ENCODE assay signal across 24 mouse cellular contexts in genomic region chr13:89708151-89708927, GRCm38 (mm10). TPM values are rescaled to one million over a fixed set of nuclear protein-coding genes. Genes with fewer than 3 reads are reported as not detected.
DNase-seq lines count a peak whose midpoint lies in the region; ATAC-seq and TF ChIP-seq lines count a peak whose summit lies in the region.
"Had no signal": no experiment of that assay in that cellular context is flagged by ENCODE, and none has a peak within 500 bp of the region (broad histone marks: within the 10 kb centered on the region; RNA-seq: fewer than 3 reads in every experiment).

No protein-coding gene starts in this region.

- no peak overlapping the region for H3K4me3 ChIP-seq in lung, embryonic 14.5 days (ENCODE audit: low read depth, low read length)
- H3K4me3 ChIP-seq in lung, adult 2 months (replicated peaks; ENCODE audit: extremely low read depth, low read depth, low read length) = no peak overlapping the region
- H3K4me3 ChIP-seq in embryonic facial prominence, embryonic 14.5 days (ENCODE audit: low read depth, low read length) = no peak overlapping the region
- H3K4me3 ChIP-seq in limb, embryonic 13.5 days = no peak overlapping the region
- no peak overlapping the region for H3K4me3 ChIP-seq in hindbrain, postnatal 0 days (ENCODE audit: low read length)
- H3K4me3 ChIP-seq: forebrain, embryonic 10.5 days; gastrocnemius, adult 2 months; heart, embryonic 12.5 days; hindbrain, embryonic 12.5 days; megakaryocyte, embryonic 14.5 days; midbrain, embryonic 15.5 days; myocyte; neural tube, embryonic 15.5 days had no signal

- peaks cover 47% of the 10 kb centered on the region for H3K36me3 ChIP-seq in lung, embryonic 14.5 days (ENCODE audit: insufficient read depth)
- peaks cover 42% of the 10 kb centered on the region for H3K36me3 ChIP-seq in embryonic facial prominence, embryonic 14.5 days (ENCODE audit: control insufficient read depth, insufficient read depth, low read length)
- peaks cover 47% of the 10 kb centered on the region for H3K36me3 ChIP-seq in limb, embryonic 13.5 days
- peaks cover 25% of the 10 kb centered on the region; the same call in 1 of the 2 replicates for H3K36me3 ChIP-seq in hindbrain, postnatal 0 days (ENCODE audit: insufficient read depth, low read length)
- H3K36me3 ChIP-seq: G1E had no signal

- no peak overlapping the region for H3K4me2 ChIP-seq in lung, embryonic 14.5 days
- H3K4me2 ChIP-seq in embryonic facial prominence, embryonic 14.5 days (ENCODE audit: low read depth, low read length) = no peak overlapping the region
- H3K4me2 ChIP-seq in limb, embryonic 13.5 days (replicated peaks) = no peak overlapping the region
- H3K4me2 ChIP-seq in hindbrain, postnatal 0 days (ENCODE audit: low read depth, low read length) = no peak overlapping the region
- H3K4me2 ChIP-seq: heart, embryonic 12.5 days; hindbrain, embryonic 12.5 days; liver, embryonic 11.5 days; midbrain, embryonic 15.5 days; neural tube, embryonic 15.5 days had no signal

- H3K9ac ChIP-seq in lung, embryonic 14.5 days = no peak overlapping the region
- H3K9ac ChIP-seq in embryonic facial prominence, embryonic 14.5 days (ENCODE audit: low read depth, low read length) = no peak overlapping the region
- no peak overlapping the region for H3K9ac ChIP-seq in limb, embryonic 13.5 days
- H3K9ac ChIP-seq in hindbrain, postnatal 0 days (replicated peaks; ENCODE audit: low read length) = no peak overlapping the region
- H3K9ac ChIP-seq: heart, embryonic 12.5 days; hindbrain, embryonic 12.5 days; midbrain, embryonic 15.5 days; neural tube, embryonic 15.5 days had no signal

- no peaks in the 10 kb centered on the region for H3K27me3 ChIP-seq in lung, embryonic 14.5 days (ENCODE audit: insufficient read depth, low read length)
- no peaks in the 10 kb centered on the region for H3K27me3 ChIP-seq in embryonic facial prominence, embryonic 14.5 days (replicated peaks; ENCODE audit: control insufficient read depth, insufficient read depth, low read length)
- no peaks in the 10 kb centered on the region for H3K27me3 ChIP-seq in limb, embryonic 13.5 days
- no peaks in the 10 kb centered on the region for H3K27me3 ChIP-seq in hindbrain, postnatal 0 days (ENCODE audit: insufficient read depth, low read length)
- H3K27me3 ChIP-seq: heart, embryonic 12.5 days; hindbrain, embryonic 12.5 days; megakaryocyte, embryonic 14.5 days; midbrain, embryonic 15.5 days; neural tube, embryonic 15.5 days had no signal

- no peak overlapping the region; the same call in 1 of the 2 replicates for H3K27ac ChIP-seq in lung, embryonic 14.5 days (ENCODE audit: low read depth)
- H3K27ac ChIP-seq in embryonic facial prominence, embryonic 14.5 days (replicated peaks; ENCODE audit: low read depth, low read length) = peak overlapping the region; percentile 56
- peak overlapping the region; percentile 3; the same call in 1 of the 2 replicates for H3K27ac ChIP-seq in limb, embryonic 13.5 days
- H3K27ac ChIP-seq in hindbrain, postnatal 0 days = no peak overlapping the region
- H3K27ac ChIP-seq: forebrain, embryonic 10.5 days; gastrocnemius, adult 2 months; hindbrain, embryonic 12.5 days; midbrain, embryonic 15.5 days; neural tube, embryonic 15.5 days had no signal

- H3K9me3 ChIP-seq in lung, embryonic 14.5 days (ENCODE audit: low read depth, low read length) = no peaks in the 10 kb centered on the region
- no peaks in the 10 kb centered on the region for H3K9me3 ChIP-seq in embryonic facial prominence, embryonic 14.5 days (ENCODE audit: control insufficient read depth, low read length)
- H3K9me3 ChIP-seq in limb, embryonic 13.5 days = no peaks in the 10 kb centered on the region
- no peaks in the 10 kb centered on the region for H3K9me3 ChIP-seq in hindbrain, postnatal 0 days (ENCODE audit: low read length)
- H3K9me3 ChIP-seq: forebrain, embryonic 10.5 days; G1E; heart, embryonic 12.5 days; hindbrain, embryonic 12.5 days; megakaryocyte, embryonic 14.5 days; midbrain, embryonic 15.5 days; neural tube, embryonic 15.5 days had no signal

- no peak for TF ChIP-seq POLR2A in lung, adult 2 months (IDR thresholded peaks at IDR 0.05; ENCODE audit: borderline replicate concordance, extremely low read depth, low read depth, low read length)

- peak; percentile 6 for DNase-seq in heart, adult 8-10 months (ENCODE audit: low spot score)
- no peak for DNase-seq in heart, adult 9 months (ENCODE audit: low spot score in 2 of 2)
- peak; percentile 73 for DNase-seq in lung, embryonic 14.5 days
- no peak for DNase-seq in lung, adult 2 months
- DNase-seq in embryonic facial prominence, embryonic 14.5 days (ENCODE audit: low spot score) = peak; percentile 86
- no peak for DNase-seq in T-cell, adult 2 months (ENCODE audit: low spot score)
- DNase-seq in hindbrain, postnatal 0 days (ENCODE audit: low spot score) = no peak
- DNase-seq: adrenal gland, postnatal 25 days; cerebellum, adult 2 months; cerebellum, postnatal 36 days; gastrocnemius, adult 2 months; heart, postnatal 14 days; lung, adult 18-20 months; thymus, adult 2 months had no signal

- ATAC-seq in lung, embryonic 14.5 days (ENCODE audit: insufficient read depth) = peak; percentile 79; the same call in 1 of the 2 replicates
- 0 out of 2 replicates have a peak, but pooled peaks have one; percentile 57 for ATAC-seq in embryonic facial prominence, embryonic 14.5 days (ENCODE audit: low read depth)
- ATAC-seq in limb, embryonic 13.5 days (ENCODE audit: low FRiP score, low read depth) = peak; percentile 68
- no peak for ATAC-seq in hindbrain, postnatal 0 days
- ATAC-seq: midbrain, embryonic 15.5 days had no signal

- TF ChIP-seq CTCF in lung, embryonic 14.5 days (IDR thresholded peaks at IDR 0.05; ENCODE audit: low read depth) = no peak
- TF ChIP-seq CTCF in lung, adult 2 months (IDR thresholded peaks at IDR 0.05; ENCODE audit: insufficient read depth, low read length) = no peak
- no peak for TF ChIP-seq CTCF in hindbrain, postnatal 0 days (IDR thresholded peaks at IDR 0.05; ENCODE audit: low read depth)

- 56% methylated on average over 7 of the region's 7 CpGs for WGBS in lung, embryonic 14.5 days
- WGBS in lung, adult 2 months = 67% methylated on average over 7 of the region's 7 CpGs
- WGBS in embryonic facial prominence, embryonic 14.5 days = 33% methylated on average over 7 of the region's 7 CpGs
- WGBS in limb, embryonic 13.5 days = 25% methylated on average over 7 of the region's 7 CpGs
- 89% methylated on average over 7 of the region's 7 CpGs for WGBS in hindbrain, postnatal 0 days

- no peaks in the 10 kb centered on the region for H3K4me1 ChIP-seq in lung, embryonic 14.5 days (ENCODE audit: insufficient read depth)
- H3K4me1 ChIP-seq in lung, adult 2 months (ENCODE audit: control insufficient read depth, insufficient read depth, low read length) = no peaks in the 10 kb centered on the region
- peaks cover 6% of the 10 kb centered on the region; the same call in 1 of the 2 replicates for H3K4me1 ChIP-seq in embryonic facial prominence, embryonic 14.5 days (ENCODE audit: control insufficient read depth, insufficient read depth, low read length)
- H3K4me1 ChIP-seq in limb, embryonic 13.5 days = peaks cover 11% of the 10 kb centered on the region
- H3K4me1 ChIP-seq in hindbrain, postnatal 0 days (ENCODE audit: insufficient read depth, low read length) = no peaks in the 10 kb centered on the region
- H3K4me1 ChIP-seq: forebrain, embryonic 10.5 days; hindbrain, embryonic 12.5 days; megakaryocyte, embryonic 14.5 days; midbrain, embryonic 15.5 days; neural tube, embryonic 15.5 days had no signal

RNA-seq across cellular contexts. Expression of gene Vcan, which starts 34.0 kb away (rescaled TPM):
- total RNA-seq in heart, adult 8-10 months (2022) = 10 to 100 TPM in 1 of 4 experiments, 1 to 10 TPM in 3; 4.1 to 14.0 (median 7.9) TPM
- polyA plus RNA-seq in lung, embryonic 14.5 days (2014; fragmentation: Nextera tagmentation; extraction: Ambion mirVana) = 77.3 and 77.6 TPM in 2 replicates
- polyA plus RNA-seq in lung, adult 2 months (2012; rRNA removed) = 2.1 and 2.9 TPM in 2 replicates
- polyA plus RNA-seq in embryonic facial prominence, embryonic 14.5 days (2014; fragmentation: Nextera tagmentation; extraction: Ambion mirVana) = 115 and 134 TPM in 2 replicates
- polyA plus RNA-seq in limb, embryonic 13.5 days (2015; fragmentation: Nextera tagmentation; extraction: Ambion mirVana) = 141 and 144 TPM in 2 replicates
- 51.2 TPM in 2 replicates for total RNA-seq in hindbrain, postnatal 0 days (2014; rRNA removed)
- 23.5 and 24.1 TPM in 2 replicates for polyA plus RNA-seq in hindbrain, postnatal 0 days (2015; fragmentation: Nextera tagmentation; extraction: Ambion mirVana)
- polyA plus RNA-seq: G1E had no signal

Comparison
In these comparisons a context has a peak if more than half of its experiments do, and no peak if none do; other contexts are left out.
1. DNase-seq: peak in heart, adult 8-10 months (single experiment), lung, embryonic 14.5 days (single experiment) and embryonic facial prominence, embryonic 14.5 days (single experiment); none in heart, adult 9 months (0 of 2), lung, adult 2 months (single experiment), T-cell, adult 2 months (single experiment) and hindbrain, postnatal 0 days (single experiment).
2. H3K27ac ChIP-seq: peak in embryonic facial prominence, embryonic 14.5 days (single experiment) and limb, embryonic 13.5 days (single experiment); none in lung, embryonic 14.5 days (single experiment) and hindbrain, postnatal 0 days (single experiment).